Comparison of ENCODE assay signal across 8 mouse cellular contexts in genomic region chr7:143053961-143054611, GRCm38 (mm10). TPM values are rescaled to one million over a fixed set of nuclear protein-coding genes. Genes with fewer than 3 reads are reported as not detected.
DNase-seq lines count a peak whose midpoint lies in the region; ATAC-seq and TF ChIP-seq lines count a peak whose summit lies in the region.

No protein-coding gene starts in this region.

- H3K4me1 ChIP-seq in liver, adult 2 months (ENCODE audit: control insufficient read depth, insufficient read depth, low read length): peaks cover 67% of the 10 kb centered on the region
- H3K4me1 ChIP-seq in embryonic facial prominence, embryonic 15.5 days: peaks cover 64% of the 10 kb centered on the region
- H3K4me1 ChIP-seq in kidney, postnatal 0 days (replicated peaks; ENCODE audit: insufficient read depth, low read length): peaks cover 35% of the 10 kb centered on the region

- no peaks in the 10 kb centered on the region for H3K9me3 ChIP-seq in embryonic facial prominence, embryonic 15.5 days (replicated peaks)
- no peaks in the 10 kb centered on the region for H3K9me3 ChIP-seq in kidney, postnatal 0 days (replicated peaks; ENCODE audit: low read length)

- H3K79me2 ChIP-seq in liver, adult 2 months (ENCODE audit: control insufficient read depth, insufficient read depth, low read length): peaks cover 48% of the 10 kb centered on the region
- H3K79me2 ChIP-seq in myocyte (ENCODE audit: control insufficient read depth, insufficient read depth): peaks cover 62% of the 10 kb centered on the region

- H3ac ChIP-seq in myocyte (ENCODE audit: control insufficient read depth, insufficient read length): peak overlapping the region; percentile 95

- ATAC-seq in embryonic facial prominence, embryonic 15.5 days (ENCODE audit: insufficient number of reproducible peaks, low FRiP score, low TSS enrichment, low read depth): no peak
- no peak for ATAC-seq in kidney, postnatal 0 days (replicated peaks; ENCODE audit: low FRiP score, low read depth)

- no peaks in the 10 kb centered on the region for H3K36me3 ChIP-seq in liver, adult 2 months (ENCODE audit: control insufficient read depth, insufficient read depth, low read length)
- H3K36me3 ChIP-seq in embryonic facial prominence, embryonic 15.5 days: no peaks in the 10 kb centered on the region
- no peaks in the 10 kb centered on the region for H3K36me3 ChIP-seq in kidney, postnatal 0 days (ENCODE audit: insufficient read depth, low read length)
- H3K36me3 ChIP-seq in myocyte (ENCODE audit: control insufficient read depth, insufficient read depth): peaks cover 5% of the 10 kb centered on the region

- TF ChIP-seq POLR2A in liver, adult 2 months (IDR thresholded peaks at IDR 0.05; ENCODE audit: extremely low read depth, insufficient read depth, low read length): no peak
- peak; percentile 36 for TF ChIP-seq POLR2A in myocyte (IDR thresholded peaks at IDR 0.05; ENCODE audit: insufficient read length, low read depth)

- peak overlapping the region; percentile 85 for H3K4me2 ChIP-seq in embryonic facial prominence, embryonic 15.5 days (replicated peaks)
- peak overlapping the region; percentile 79 for H3K4me2 ChIP-seq in kidney, postnatal 0 days (ENCODE audit: low read length)
- H3K4me2 ChIP-seq in myocyte (ENCODE audit: low read depth): peak overlapping the region; percentile 99

- peak overlapping the region; percentile 90 for H3K4me3 ChIP-seq in liver, adult 2 months (ENCODE audit: insufficient read depth, low read depth, low read length)
- H3K4me3 ChIP-seq in embryonic facial prominence, embryonic 15.5 days (replicated peaks): peak overlapping the region; percentile 77
- H3K4me3 ChIP-seq in kidney, postnatal 0 days (replicated peaks; ENCODE audit: low read depth, low read length): peak overlapping the region; percentile 98
- peak overlapping the region; percentile 99 for H3K4me3 ChIP-seq in myocyte

- no peak for TF ChIP-seq CTCF in liver, adult 2 months (IDR thresholded peaks at IDR 0.05; ENCODE audit: low read depth, low read length)
- TF ChIP-seq CTCF in kidney, postnatal 0 days (IDR thresholded peaks at IDR 0.05; ENCODE audit: low read depth): no peak

- no peaks in the 10 kb centered on the region for H3K27me3 ChIP-seq in liver, adult 2 months (ENCODE audit: control insufficient read depth, insufficient read depth, low read length)
- H3K27me3 ChIP-seq in embryonic facial prominence, embryonic 15.5 days: no peaks in the 10 kb centered on the region
- no peaks in the 10 kb centered on the region for H3K27me3 ChIP-seq in kidney, postnatal 0 days (ENCODE audit: insufficient read depth, low read length)
- H3K27me3 ChIP-seq in myocyte (ENCODE audit: control insufficient read depth, insufficient read depth, insufficient read length): no peaks in the 10 kb centered on the region

- WGBS in liver, adult 2 months: 37% methylated on average over 11 of the region's 11 CpGs
- WGBS in embryonic facial prominence, embryonic 15.5 days: 26% methylated on average over 11 of the region's 11 CpGs
- WGBS in kidney, postnatal 0 days: 26% methylated on average over 11 of the region's 11 CpGs

- H3K9ac ChIP-seq in liver, adult 2 months (ENCODE audit: low read depth, low read length): peak overlapping the region; percentile 93
- H3K9ac ChIP-seq in embryonic facial prominence, embryonic 15.5 days: peak overlapping the region; percentile 90
- peak overlapping the region; percentile 97 for H3K9ac ChIP-seq in kidney, postnatal 0 days (ENCODE audit: low read depth, low read length)

- H3K27ac ChIP-seq in liver, adult 2 months (replicated peaks; ENCODE audit: insufficient read depth, low read depth, low read length): 0 out of 2 replicates have a peak overlapping the region, but pooled peaks have one; percentile 14
- peak overlapping the region; percentile 93 for H3K27ac ChIP-seq in embryonic facial prominence, embryonic 15.5 days (replicated peaks)
- peak overlapping the region; percentile 95 for H3K27ac ChIP-seq in kidney, postnatal 0 days

- no peak for DNase-seq in liver, adult 2 months (ENCODE audit: extremely low read depth, low read depth, low spot score)
- DNase-seq in liver: no peak
- DNase-seq in kidney, postnatal 0 days (ENCODE audit: low spot score): no peak
- no peak for DNase-seq in natural killer cell, adult 2 months (ENCODE audit: low spot score in 2 of 2)
- no peak for DNase-seq in urinary bladder, postnatal 10 days (ENCODE audit: low spot score)
- DNase-seq in embryo, embryonic 10 days (ENCODE audit: low spot score): no peak

TF ChIP-seq in myocyte, 11 proteins besides CTCF, POLR2A, EP300 and RAD21:
- TF ChIP-seq POLR2AphosphoS2 (IDR thresholded peaks at IDR 0.05; ENCODE audit: insufficient read length, low read depth): peak; percentile 64
- no peak for TF ChIP-seq TCF3 (IDR thresholded peaks at IDR 0.05; ENCODE audit: insufficient read length, low read depth)
- no peak for TF ChIP-seq SRF (IDR thresholded peaks at IDR 0.05; ENCODE audit: control insufficient read depth, insufficient read length, low read depth)

RNA-seq across cellular contexts. Expression of gene Cd81, which starts 1.5 kb away (rescaled TPM):
- 363 and 420 TPM in 2 replicates for total RNA-seq in liver, adult 2 months (2014; rRNA removed)
- 616 and 625 TPM in 2 replicates for polyA plus RNA-seq in liver, adult 2 months (2012; rRNA removed)
- polyA plus RNA-seq in embryonic facial prominence, embryonic 15.5 days (2015; fragmentation: Nextera tagmentation; extraction: Ambion mirVana): 576 and 606 TPM in 2 replicates
- polyA plus RNA-seq in kidney, postnatal 0 days (2015; fragmentation: Nextera tagmentation; extraction: Ambion mirVana): 621 and 647 TPM in 2 replicates
- 744 TPM for polyA plus RNA-seq in myocyte (2012; fragmentation: generic; extraction: Trizol)

RNA-seq across cellular contexts. Expression of gene Tssc4, which starts 15.0 kb away (rescaled TPM):
- total RNA-seq in liver, adult 2 months (2014; rRNA removed): 11.9 and 13.4 TPM in 2 replicates
- polyA plus RNA-seq in liver, adult 2 months (2012; rRNA removed): 45.6 and 47.7 TPM in 2 replicates
- polyA plus RNA-seq in embryonic facial prominence, embryonic 15.5 days (2015; fragmentation: Nextera tagmentation; extraction: Ambion mirVana): 104 TPM in 2 replicates
- polyA plus RNA-seq in kidney, postnatal 0 days (2015; fragmentation: Nextera tagmentation; extraction: Ambion mirVana): 69.1 and 72.3 TPM in 2 replicates
- polyA plus RNA-seq in myocyte (2012; fragmentation: generic; extraction: Trizol): 78.6 TPM

RNA-seq across cellular contexts. Expression of gene Trpm5, which starts 40.4 kb away (rescaled TPM):
- under 0.01 and 0.07 TPM in 2 replicates for total RNA-seq in liver, adult 2 months (2014; rRNA removed)
- polyA plus RNA-seq in liver, adult 2 months (2012; rRNA removed): 0.02 TPM in 1 of 2 replicates, not detected in the other
- polyA plus RNA-seq in embryonic facial prominence, embryonic 15.5 days (2015; fragmentation: Nextera tagmentation; extraction: Ambion mirVana): 12.0 and 12.5 TPM in 2 replicates
- polyA plus RNA-seq in kidney, postnatal 0 days (2015; fragmentation: Nextera tagmentation; extraction: Ambion mirVana): 3.4 and 3.9 TPM in 2 replicates
- 6.9 TPM for polyA plus RNA-seq in myocyte (2012; fragmentation: generic; extraction: Trizol)

RNA-seq across cellular contexts. Expression of gene Tspan32, which starts 49.2 kb away (rescaled TPM):
- total RNA-seq in liver, adult 2 months (2014; rRNA removed): 0.46 and 1.1 TPM in 2 replicates
- 0.56 and 1.0 TPM in 2 replicates for polyA plus RNA-seq in liver, adult 2 months (2012; rRNA removed)
- polyA plus RNA-seq in embryonic facial prominence, embryonic 15.5 days (2015; fragmentation: Nextera tagmentation; extraction: Ambion mirVana): 4.5 and 4.9 TPM in 2 replicates
- polyA plus RNA-seq in kidney, postnatal 0 days (2015; fragmentation: Nextera tagmentation; extraction: Ambion mirVana): 1.0 and 1.1 TPM in 2 replicates
- 59.5 TPM for polyA plus RNA-seq in myocyte (2012; fragmentation: generic; extraction: Trizol)

RNA-seq across cellular contexts. Expression of gene Kcnq1, which starts 52.1 kb away (rescaled TPM):
- 1.3 and 3.4 TPM in 2 replicates for total RNA-seq in liver, adult 2 months (2014; rRNA removed)
- polyA plus RNA-seq in liver, adult 2 months (2012; rRNA removed): 0.91 and 2.5 TPM in 2 replicates
- polyA plus RNA-seq in embryonic facial prominence, embryonic 15.5 days (2015; fragmentation: Nextera tagmentation; extraction: Ambion mirVana): 1.2 and 1.4 TPM in 2 replicates
- polyA plus RNA-seq in kidney, postnatal 0 days (2015; fragmentation: Nextera tagmentation; extraction: Ambion mirVana): 12.6 and 13.4 TPM in 2 replicates
- 0.12 TPM for polyA plus RNA-seq in myocyte (2012; fragmentation: generic; extraction: Trizol)

Comparison
In these comparisons a context has a peak if more than half of its experiments do, and no peak if none do; other contexts are left out.
1. H3K27ac ChIP-seq: peak in every context shown above with its lines; median percentile 95 in kidney, postnatal 0 days; 93 in embryonic facial prominence, embryonic 15.5 days; 14 in liver, adult 2 months.